8 mouse cellular contexts compared by ENCODE assay signal in the genomic region with DNA sequence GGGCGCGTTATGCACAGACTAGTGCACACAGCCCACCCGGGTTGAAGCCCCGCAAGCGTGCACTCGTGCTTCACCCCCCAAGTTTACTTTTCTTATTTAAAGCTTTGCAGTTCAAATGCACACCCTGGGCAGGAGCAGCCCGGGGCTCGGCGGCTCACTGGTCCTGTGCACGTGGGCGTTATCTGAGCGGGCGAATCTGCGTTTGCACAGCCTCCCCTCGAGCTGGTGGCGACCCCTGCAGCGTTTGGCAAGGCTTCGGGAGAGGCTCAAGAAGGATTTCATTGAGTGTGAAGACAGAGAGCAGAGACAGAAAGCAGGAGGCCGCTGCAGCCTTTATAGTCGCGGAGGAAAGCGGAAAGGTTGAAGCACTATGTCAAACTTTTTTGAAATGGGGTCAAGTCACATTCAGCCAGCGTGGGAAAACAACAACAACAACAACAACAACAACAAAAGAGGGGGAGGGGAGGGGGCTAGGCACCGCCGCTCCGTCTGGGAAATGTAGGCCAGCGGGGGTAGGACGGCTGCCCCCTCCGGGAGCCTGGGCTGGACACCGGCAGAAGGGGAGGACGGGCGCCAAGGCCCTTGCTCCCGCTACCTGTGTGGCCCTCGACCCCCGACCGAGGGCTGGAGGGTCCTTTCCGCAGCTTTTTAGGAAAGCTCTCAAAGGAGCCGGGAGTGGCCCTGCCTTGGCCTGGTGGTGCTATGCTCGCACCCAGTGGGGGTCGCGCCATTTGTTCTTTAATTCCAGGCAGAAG.
DNase-seq lines count a peak whose midpoint lies in the region; TF ChIP-seq lines count a peak whose summit lies in the region.

No protein-coding gene starts in this region.

- H3K4me3 ChIP-seq in left cerebral cortex, adult 2 months, result peak overlapping the region; percentile 43; the same call in 1 of the 2 replicates

- intact Hi-C loops in left cerebral cortex, adult 2 months (cut with DNase I), result no loop called here
- intact Hi-C loops in heart, postnatal 14 days (cut with DNase I), result no loop called here
- intact Hi-C loops in left cerebral cortex, postnatal 4 days (cut with DNase I), result no loop called here

- no peak overlapping the region for H3K27ac ChIP-seq in left cerebral cortex, adult 2 months

- DNase-seq in left cerebral cortex, adult 2 months (ENCODE audit: extremely low spot score in 1 of 2, low spot score in 2 of 2), result peak in 1 of 2 experiments; percentile 11
- no peak for DNase-seq in left cerebral cortex, adult 11 months (ENCODE audit: low spot score)
- DNase-seq in embryo, embryonic 10 days (ENCODE audit: low spot score), result peak; percentile 59
- DNase-seq in heart, postnatal 14 days, result peak; percentile 1 to 2
- DNase-seq in left cerebral cortex, postnatal 4 days, result peak; percentile 63
- peak; percentile 39 for DNase-seq in neural tube, embryonic 10.5 days (ENCODE audit: extremely low spot score, low spot score)
- no peak for DNase-seq in gastrocnemius, adult 8-10 months (ENCODE audit: low spot score in 2 of 2)
- no peak for DNase-seq in layer of hippocampus, adult 8-10 months (ENCODE audit: low spot score in 2 of 2)

- TF ChIP-seq CTCF in left cerebral cortex, adult 2 months (IDR thresholded peaks at IDR 0.05), result no peak

Comparison
In these comparisons a context has a peak if more than half of its experiments do, and no peak if none do; other contexts are left out.
1. DNase-seq: peak in embryo, embryonic 10 days (single experiment), heart, postnatal 14 days (2 of 2), left cerebral cortex, postnatal 4 days (single experiment) and neural tube, embryonic 10.5 days (single experiment); none in left cerebral cortex, adult 11 months (single experiment), gastrocnemius, adult 8-10 months (0 of 2) and layer of hippocampus, adult 8-10 months (0 of 2).